Mouse (Mus musculus): Measurements from ENCODE around the gene Sp3.

- TF ChIP-seq CTCF (IDR thresholded peaks at IDR 0.05; ENCODE audit: low read depth, low read length) (no peak), GATA1 (IDR thresholded peaks at IDR 0.05; ENCODE audit: borderline replicate concordance, low read length) (no peak)
These were observed 81.4 kb downstream of the Sp3 start for GRCm38 (mm10) chr2:72898782-72899305.

Measured in G1E (cell line).